Mouse (Mus musculus) neutrophil, adult 59 days (primary cell): ENCODE measurements around the gene Tsr3. TPM values are rescaled to one million over a fixed set of nuclear protein-coding genes. Genes with fewer than 3 reads are reported as not detected.

Experiments used
- total RNA-seq, 2 experiments: library from RNA; stranded (reverse); gene quantifications; 1 replicate in 1 of 2; 2 replicates in 1 of 2; pipeline ENCODE4 v1.2.4; 2023

Gene Tsr3
- 1 to 10 TPM; 5.6 to 7.5 TPM for total RNA-seq

DNA sequence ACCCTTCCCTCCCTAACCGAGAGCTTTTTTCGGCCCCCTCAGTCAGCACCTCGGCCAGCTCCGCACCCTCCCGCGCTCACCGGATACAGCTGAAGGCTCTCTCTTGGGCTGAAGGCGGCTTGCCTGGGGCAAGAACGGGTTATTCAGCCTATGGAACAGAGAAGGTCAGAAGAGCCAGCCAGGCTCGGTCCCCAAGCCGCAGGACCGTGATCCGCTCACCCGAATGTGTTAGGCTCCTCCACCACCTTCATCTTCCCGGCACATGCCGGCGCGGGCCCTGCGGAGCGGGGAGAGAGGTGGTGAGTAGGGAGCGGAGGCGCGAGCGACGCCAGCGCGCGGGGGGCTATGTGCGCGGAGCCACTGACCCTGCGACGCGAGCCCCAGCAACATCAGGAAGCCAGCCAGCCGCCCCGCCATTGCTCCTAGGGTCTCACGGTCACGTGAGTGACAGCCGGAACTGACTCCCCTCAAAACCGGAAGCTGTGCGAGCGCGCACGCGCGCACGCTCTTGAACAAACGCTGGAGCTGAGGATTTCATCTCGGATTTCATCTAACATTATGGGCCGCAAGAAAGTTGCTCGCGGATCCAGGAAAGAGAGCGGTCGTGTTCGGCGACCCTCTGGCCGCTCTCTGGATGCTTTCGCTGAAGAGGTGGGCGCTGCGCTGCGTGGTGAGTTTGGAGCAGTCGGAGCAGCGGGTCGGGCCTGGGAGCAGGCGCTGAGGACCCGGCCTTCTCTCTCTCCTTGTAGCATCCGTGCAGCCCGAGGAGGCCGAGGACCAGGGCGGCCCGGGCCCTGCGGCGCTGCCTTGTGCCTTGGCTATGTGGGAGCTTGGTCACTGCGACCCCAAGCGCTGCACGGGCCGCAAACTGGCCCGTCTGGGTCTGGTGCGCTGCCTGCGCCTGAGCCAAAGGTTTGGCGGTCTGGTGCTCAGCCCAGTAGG lies at the start of gene Tsr3, which contains the start of gene Gnptg:
TSS of gene Tsr3 (plus strand) at position 476 of the 942 bp plus-strand sequence.
TSS of gene Gnptg (minus strand) at position 430 of the 942 bp plus-strand sequence.

DNA sequence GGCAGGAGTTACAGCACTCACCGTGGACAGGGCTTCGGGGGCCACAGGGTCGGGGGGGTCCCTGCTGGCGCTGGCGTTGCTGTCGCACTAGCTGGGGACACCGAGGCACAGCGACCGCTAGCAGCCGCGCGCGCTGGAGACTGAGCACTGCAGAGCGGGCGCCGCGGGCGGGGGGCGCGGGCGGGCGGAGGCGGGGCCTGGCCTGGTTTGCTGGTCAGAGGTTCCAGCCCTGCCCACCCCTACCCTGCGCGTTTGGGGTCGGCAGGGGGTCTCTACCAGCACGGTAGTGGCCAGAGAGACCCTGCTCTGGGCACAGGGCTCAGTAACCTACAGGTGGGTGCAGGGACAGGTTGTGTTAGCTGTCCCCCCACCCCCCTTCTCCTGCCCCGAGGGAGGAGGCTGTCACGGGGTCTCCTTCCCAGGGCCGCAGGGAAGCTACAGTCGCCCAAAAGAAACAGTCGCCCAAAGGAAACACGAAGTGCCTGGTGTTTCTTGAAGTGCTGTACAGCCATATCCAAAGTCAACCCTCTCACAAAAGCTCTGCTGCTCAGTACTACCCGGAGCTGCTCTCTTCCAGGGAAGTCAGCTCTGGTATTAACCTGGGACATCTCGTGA lies 16.3 kb downstream of the Tsr3 start, which contains the start of gene Baiap3:
TSS of gene Baiap3 (minus strand) at position 225 of the 615 bp plus-strand sequence.

DNA sequence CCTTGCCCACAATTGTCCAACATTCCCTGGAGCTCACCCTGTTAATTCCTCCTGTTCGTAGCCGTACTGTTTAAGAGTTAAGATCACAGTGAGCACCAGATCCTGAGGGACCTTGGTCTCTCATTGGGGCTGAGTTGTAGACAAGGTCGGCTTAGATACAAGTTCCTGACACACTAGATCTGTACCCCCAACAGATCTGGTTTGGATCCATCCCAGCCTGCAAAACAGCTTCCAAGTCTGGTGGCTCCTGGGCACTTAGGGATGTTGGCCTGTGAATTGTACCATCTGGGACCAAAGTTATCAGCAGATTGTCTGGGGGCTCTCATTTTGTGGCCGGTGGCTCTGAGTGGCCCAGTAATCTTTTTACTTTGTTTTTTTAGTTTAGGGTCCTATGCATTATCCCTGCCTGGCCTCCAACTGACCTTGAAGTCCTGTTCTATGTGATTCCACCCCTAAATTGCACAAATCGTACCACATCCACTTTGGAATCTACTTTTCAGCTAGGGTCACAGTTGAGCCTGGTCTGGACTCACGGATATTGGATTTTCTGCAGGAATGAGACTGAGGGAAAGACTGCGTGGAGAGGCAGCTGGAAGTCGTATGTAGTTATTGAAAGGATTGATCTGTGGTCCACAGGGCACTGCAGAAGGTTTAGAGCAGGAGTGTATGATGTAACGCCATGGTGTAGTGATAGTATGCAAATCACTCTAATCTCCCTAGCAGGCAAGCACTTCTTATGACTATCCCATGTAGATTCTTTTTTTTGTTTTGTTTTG lies 34.8 kb downstream of the Tsr3 start, which contains the start of gene Ube2i:
TSS of gene Ube2i (minus strand) at position 52 of the 776 bp plus-strand sequence.

Other genes starting within 250 kb of the Tsr3 start
- 10 to 100 TPM; 29.9 to 30.6 TPM for gene Cramp1l, start 224.4 kb upstream of the Tsr3 start, total RNA-seq
- gene Ift140, start 224.1 kb upstream of the Tsr3 start, total RNA-seq = 10 to 100 TPM; 15.6 to 16.4 TPM
- gene Tmem204, start 156.6 kb upstream of the Tsr3 start, total RNA-seq = not detected
- 10 to 100 TPM in 1 of 2 experiments, 1 to 10 TPM in 1; 7.8 to 11.1 TPM for gene Telo2, start 124.2 kb upstream of the Tsr3 start, total RNA-seq
- gene Ptx4, start 119.4 kb upstream of the Tsr3 start, total RNA-seq = not detected
- gene Clcn7, start 106.8 kb upstream of the Tsr3 start, total RNA-seq = 10 to 100 TPM; 28.9 to 29.5 TPM
- gene Ccdc154, start 77.7 kb upstream of the Tsr3 start, total RNA-seq = under 1 TPM in 1 of 2 experiments, not detected in 1; 0.18 TPM
- gene Gm38655, start 64.7 kb upstream of the Tsr3 start, total RNA-seq = not detected
- gene BC003965, start 55.6 kb upstream of the Tsr3 start, total RNA-seq = 1 to 10 TPM; 5.0 to 6.3 TPM
- 10 to 100 TPM; 27.2 to 27.7 TPM for gene Unkl, start 51.8 kb upstream of the Tsr3 start, total RNA-seq
- 10 to 100 TPM; 14.9 to 15.5 TPM for gene Gnptg, start within 50 bp of the Tsr3 start, total RNA-seq
- 1 to 10 TPM; 3.4 to 6.4 TPM for gene Baiap3, start 16.2 kb downstream of the Tsr3 start, total RNA-seq
- 100 to 1,000 TPM; 213 to 248 TPM for gene Ube2i, start 34.5 kb downstream of the Tsr3 start, total RNA-seq
- gene Prss34, start 58.2 kb downstream of the Tsr3 start, total RNA-seq = 100 to 1,000 TPM; 120 to 214 TPM
- gene Prss28, start 68.5 kb downstream of the Tsr3 start, total RNA-seq = under 1 TPM in 1 of 2 experiments, not detected in 1; 0.42 TPM
- not detected for gene Prss29, start 78.5 kb downstream of the Tsr3 start, total RNA-seq
- gene Tpsab1, start 105.4 kb downstream of the Tsr3 start, total RNA-seq = not detected
- not detected for gene Tpsb2, start 126.1 kb downstream of the Tsr3 start, total RNA-seq
- gene Tpsg1, start 129.1 kb downstream of the Tsr3 start, total RNA-seq = not detected
- gene Cacna1h, start 193.6 kb downstream of the Tsr3 start, total RNA-seq = 1 to 10 TPM in 1 of 2 experiments, under 1 TPM in 1; 0.64 to 2.4 TPM
- gene Tekt4, start 214.4 kb downstream of the Tsr3 start, total RNA-seq = not detected